Mouse (Mus musculus) adipocyte (in vitro differentiated cells): Measurements from ENCODE around the gene Dhcr24.

Experiments
- DNase-seq: peaks from one replicate; pipeline ENCODE4 v3.0.0-alpha.2; 2016; ENCODE audit warnings: low spot score

Dhcr24 gene

GRCm38 (mm10) chr4:106560213-106560845 lies 509 bp upstream of the Dhcr24 start:
- no peak for DNase-seq

- no peak for DNase-seq
These were observed 1.2 kb downstream of the Dhcr24 start for GRCm38 (mm10) chr4:106562006-106562405.

- no peak for DNase-seq
These were observed 2.3 kb downstream of the Dhcr24 start for GRCm38 (mm10) chr4:106562837-106563790.

- no peak for DNase-seq
These were observed 3.3 kb downstream of the Dhcr24 start for GRCm38 (mm10) chr4:106564161-106564560.

- DNase-seq, result no peak
These were observed 8.8 kb downstream of the Dhcr24 start for GRCm38 (mm10) chr4:106569680-106570079.

- no peak for DNase-seq
These were observed 10.4 kb downstream of the Dhcr24 start for GRCm38 (mm10) chr4:106571081-106571724.

- no peak for DNase-seq
These were observed 14.2 kb downstream of the Dhcr24 start for GRCm38 (mm10) chr4:106575022-106575421.

GRCm38 (mm10) chr4:106577511-106577910 lies 16.7 kb downstream of the Dhcr24 start:
- no peak for DNase-seq

- no peak for DNase-seq
These were observed 20.5 kb downstream of the Dhcr24 start for GRCm38 (mm10) chr4:106581176-106581864.

GRCm38 (mm10) chr4:106581865-106582204 lies 21.0 kb downstream of the Dhcr24 start:
- no peak for DNase-seq

- DNase-seq, result no peak
These were observed 21.8 kb downstream of the Dhcr24 start for GRCm38 (mm10) chr4:106582428-106583153.

- no peak for DNase-seq
These were observed 23.8 kb downstream of the Dhcr24 start for GRCm38 (mm10) chr4:106584665-106585064.

GRCm38 (mm10) chr4:106587075-106587474 lies 26.2 kb downstream of the Dhcr24 start:
- DNase-seq, result no peak

- DNase-seq, result no peak
These were observed 29.3 kb downstream of the Dhcr24 start for GRCm38 (mm10) chr4:106590142-106590541.

- no peak for DNase-seq
These were observed 30.0 kb downstream of the Dhcr24 start for GRCm38 (mm10) chr4:106590871-106591270.

GRCm38 (mm10) chr4:106593636-106594035 lies 32.8 kb downstream of the Dhcr24 start:
- DNase-seq, result no peak

GRCm38 (mm10) chr4:106596200-106596599 lies 35.4 kb downstream of the Dhcr24 start:
- DNase-seq, result no peak

GRCm38 (mm10) chr4:106597055-106597454 lies 36.2 kb downstream of the Dhcr24 start:
- no peak for DNase-seq

GRCm38 (mm10) chr4:106597741-106598140 lies 36.9 kb downstream of the Dhcr24 start:
- DNase-seq, result no peak

- DNase-seq, result no peak
These were observed 38.6 kb downstream of the Dhcr24 start for GRCm38 (mm10) chr4:106599415-106599814.

GRCm38 (mm10) chr4:106600770-106601169 lies 39.9 kb downstream of the Dhcr24 start:
- no peak for DNase-seq
